Mouse (Mus musculus): Measurements from ENCODE around the gene Fanca. TPM values are rescaled to one million over a fixed set of nuclear protein-coding genes. Genes with fewer than 3 reads are reported as not detected.

The Fanca gene
- polyA plus RNA-seq, 1 experiment from 2014 or later = 18.7 TPM

- DNase-seq (ENCODE audit: low spot score) (no peak), ATAC-seq (replicated peaks; ENCODE audit: low FRiP score, low read depth) (peak; percentile 15; the same call in 1 of the 2 replicates)
- H3K9me3 ChIP-seq (replicated peaks; ENCODE audit: low read length) = no peaks in the 10 kb centered on the region
- peak overlapping the region; percentile 65 for H3K27ac ChIP-seq
- no peaks in the 10 kb centered on the region for H3K27me3 ChIP-seq (ENCODE audit: insufficient read depth, low read length)
- WGBS = under 1% methylated on average over 37 of the region's 40 CpGs
- peak overlapping the region; percentile 83 for H3K9ac ChIP-seq (ENCODE audit: low read depth, low read length)
- peak overlapping the region; percentile 83 for H3K4me2 ChIP-seq (ENCODE audit: low read length)
- H3K4me1 ChIP-seq (replicated peaks; ENCODE audit: insufficient read depth, low read length) = peaks cover 17% of the 10 kb centered on the region
- peaks cover 34% of the 10 kb centered on the region for H3K36me3 ChIP-seq (ENCODE audit: insufficient read depth, low read length)
- peak overlapping the region; percentile 86 for H3K4me3 ChIP-seq (replicated peaks; ENCODE audit: low read depth, low read length)
- no peak for TF ChIP-seq CTCF (IDR thresholded peaks at IDR 0.05; ENCODE audit: low read depth)
Observed at GRCm38 (mm10) chr8:123253451-123254098, 64.8 kb downstream of the Fanca start.

GRCm38 (mm10) chr8:123252925-123253324 is 65.5 kb downstream of the Fanca start:
- WGBS = 34% methylated on average over 4 of the region's 4 CpGs
- peak overlapping the region; percentile 83; the same call in 1 of the 2 replicates for H3K9ac ChIP-seq (ENCODE audit: low read depth, low read length)
- ATAC-seq (replicated peaks; ENCODE audit: low FRiP score, low read depth) = no peak
- H3K4me2 ChIP-seq (ENCODE audit: low read length) = peak overlapping the region; percentile 83
- peaks cover 34% of the 10 kb centered on the region for H3K36me3 ChIP-seq (ENCODE audit: insufficient read depth, low read length)
- no peaks in the 10 kb centered on the region for H3K9me3 ChIP-seq (replicated peaks; ENCODE audit: low read length)
- H3K27ac ChIP-seq = 0 out of 2 replicates have a peak overlapping the region, but pooled peaks have one; percentile 31
- H3K4me1 ChIP-seq (replicated peaks; ENCODE audit: insufficient read depth, low read length) = peaks cover 17% of the 10 kb centered on the region
- peak overlapping the region; percentile 86; the same call in 1 of the 2 replicates for H3K4me3 ChIP-seq (replicated peaks; ENCODE audit: low read depth, low read length)
- DNase-seq (ENCODE audit: low spot score) = no peak
- H3K27me3 ChIP-seq (ENCODE audit: insufficient read depth, low read length) = no peaks in the 10 kb centered on the region
- no peak for TF ChIP-seq CTCF (IDR thresholded peaks at IDR 0.05; ENCODE audit: low read depth)

- Histone ChIP-seq H3K4me1 (replicated peaks; ENCODE audit: insufficient read depth, low read length) (peaks cover 17% of the 10 kb centered on the region), H3K4me2 (ENCODE audit: low read length) (no peak overlapping the region), H3K9me3 (replicated peaks; ENCODE audit: low read length) (no peaks in the 10 kb centered on the region), H3K9ac (ENCODE audit: low read depth, low read length) (0 out of 2 replicates have a peak overlapping the region, but pooled peaks have one; percentile 23), H3K36me3 (ENCODE audit: insufficient read depth, low read length) (peaks cover 43% of the 10 kb centered on the region), H3K27ac (no peak overlapping the region), H3K27me3 (ENCODE audit: insufficient read depth, low read length) (no peaks in the 10 kb centered on the region), H3K4me3 (replicated peaks; ENCODE audit: low read depth, low read length) (no peak overlapping the region)
- TF ChIP-seq CTCF (IDR thresholded peaks at IDR 0.05; ENCODE audit: low read depth) = no peak
- WGBS = 94% methylated on average over 5 of the region's 5 CpGs
- no peak for DNase-seq (ENCODE audit: low spot score)
- ATAC-seq (replicated peaks; ENCODE audit: low FRiP score, low read depth) = no peak
Observed at GRCm38 (mm10) chr8:123250940-123251339, 67.4 kb downstream of the Fanca start.

GRCm38 (mm10) chr8:123248596-123248995 is 69.8 kb downstream of the Fanca start:
- no peak overlapping the region for H3K4me3 ChIP-seq (replicated peaks; ENCODE audit: low read depth, low read length)
- 91% methylated on average over 8 of the region's 8 CpGs for WGBS
- DNase-seq (ENCODE audit: low spot score) = no peak
- H3K9me3 ChIP-seq (replicated peaks; ENCODE audit: low read length) = no peaks in the 10 kb centered on the region
- no peak for TF ChIP-seq CTCF (IDR thresholded peaks at IDR 0.05; ENCODE audit: low read depth)
- ATAC-seq (replicated peaks; ENCODE audit: low FRiP score, low read depth) = no peak
- no peak overlapping the region for H3K9ac ChIP-seq (ENCODE audit: low read depth, low read length)
- peaks cover 7% of the 10 kb centered on the region; the same call in 1 of the 2 replicates for H3K4me1 ChIP-seq (replicated peaks; ENCODE audit: insufficient read depth, low read length)
- H3K27me3 ChIP-seq (ENCODE audit: insufficient read depth, low read length) = no peaks in the 10 kb centered on the region
- H3K27ac ChIP-seq = no peak overlapping the region
- H3K4me2 ChIP-seq (ENCODE audit: low read length) = no peak overlapping the region
- H3K36me3 ChIP-seq (ENCODE audit: insufficient read depth, low read length) = peaks cover 57% of the 10 kb centered on the region

GRCm38 (mm10) chr8:123247748-123248147 is 70.6 kb downstream of the Fanca start:
- Histone ChIP-seq H3K4me2 (ENCODE audit: low read length) (no peak overlapping the region), H3K4me3 (replicated peaks; ENCODE audit: low read depth, low read length) (no peak overlapping the region), H3K9me3 (replicated peaks; ENCODE audit: low read length) (no peaks in the 10 kb centered on the region), H3K36me3 (ENCODE audit: insufficient read depth, low read length) (peaks cover 62% of the 10 kb centered on the region), H3K9ac (ENCODE audit: low read depth, low read length) (no peak overlapping the region), H3K27me3 (ENCODE audit: insufficient read depth, low read length) (no peaks in the 10 kb centered on the region), H3K4me1 (replicated peaks; ENCODE audit: insufficient read depth, low read length) (peaks cover 3% of the 10 kb centered on the region; the same call in 1 of the 2 replicates), H3K27ac (no peak overlapping the region)
- 91% methylated on average over 6 of the region's 6 CpGs for WGBS
- no peak for DNase-seq (ENCODE audit: low spot score)
- no peak for TF ChIP-seq CTCF (IDR thresholded peaks at IDR 0.05; ENCODE audit: low read depth)
- ATAC-seq (replicated peaks; ENCODE audit: low FRiP score, low read depth) = no peak

- WGBS = 86% methylated on average over 12 of the region's 12 CpGs
Observed at GRCm38 (mm10) chr8:123245543-123245942, 72.8 kb downstream of the Fanca start.

More at GRCm38 (mm10) chr8:123245543-123245942, 72.8 kb downstream of the Fanca start:
- TF ChIP-seq CTCF (IDR thresholded peaks at IDR 0.05; ENCODE audit: low read depth) = no peak
- no peaks in the 10 kb centered on the region for H3K27me3 ChIP-seq (ENCODE audit: insufficient read depth, low read length)
- H3K36me3 ChIP-seq (ENCODE audit: insufficient read depth, low read length) = peaks cover 56% of the 10 kb centered on the region
- H3K9ac ChIP-seq (ENCODE audit: low read depth, low read length) = no peak overlapping the region
- H3K4me1 ChIP-seq (replicated peaks; ENCODE audit: insufficient read depth, low read length) = no peaks in the 10 kb centered on the region
- ATAC-seq (replicated peaks; ENCODE audit: low FRiP score, low read depth) = no peak
- no peak overlapping the region for H3K4me2 ChIP-seq (ENCODE audit: low read length)
- no peak overlapping the region for H3K27ac ChIP-seq
- H3K4me3 ChIP-seq (replicated peaks; ENCODE audit: low read depth, low read length) = no peak overlapping the region
- no peaks in the 10 kb centered on the region for H3K9me3 ChIP-seq (replicated peaks; ENCODE audit: low read length)
- DNase-seq (ENCODE audit: low spot score) = no peak
